Mouse (Mus musculus) kidney, postnatal 0 days (tissue): ENCODE measurements around the gene Gm9944. TPM values are rescaled to one million over a fixed set of nuclear protein-coding genes. Genes with fewer than 3 reads are reported as not detected.

Source experiments
- ATAC-seq: fragments of 200-750 bp; cut with Nextera tagmentation; replicated peaks from 2 replicates; pipeline ENCODE4 v1.8.0; 2017; ENCODE audit warnings: low read depth, moderate number of reproducible peaks, moderate TSS enrichment, moderate library complexity; ENCODE audit not compliant: low FRiP score
- DNase-seq: peaks from one replicate; pipeline ENCODE4 v3.0.0-alpha.2; 2016; ENCODE audit warnings: low spot score
- H3K27ac ChIP-seq: fragments of 300-500 bp; sonication (generic); 2 replicates; pipeline ENCODE4 v1.5.1; 2014; ENCODE audit warnings: mild to moderate bottlenecking
- H3K27me3 ChIP-seq: fragments of 300-500 bp; sonication (generic); 2 replicates; pipeline ENCODE4 v1.6.1; 2014; ENCODE audit warnings: low read length, mixed read lengths; ENCODE audit not compliant: insufficient read depth
- H3K36me3 ChIP-seq: fragments of 300-500 bp; sonication (generic); 2 replicates; pipeline ENCODE4 v1.6.1; 2014; ENCODE audit warnings: low read length, mixed read lengths; ENCODE audit not compliant: insufficient read depth
- H3K4me1 ChIP-seq: fragments of 300-500 bp; sonication (generic); replicated peaks from 2 replicates; pipeline ENCODE4 v1.6.1; 2014; ENCODE audit warnings: antibody characterized with exemption, low read length, mixed read lengths; ENCODE audit not compliant: insufficient read depth
- H3K4me2 ChIP-seq: fragments of 300-500 bp; sonication (generic); 2 replicates; pipeline ENCODE4 v1.6.1; 2014; ENCODE audit warnings: mild to moderate bottlenecking, low read length, moderate library complexity, mixed read lengths
- H3K4me3 ChIP-seq: fragments of 300-500 bp; sonication (generic); replicated peaks from 2 replicates; pipeline ENCODE4 v1.5.1; 2014; ENCODE audit warnings: low read depth, low read length
- H3K9ac ChIP-seq: fragments of 300-500 bp; sonication (generic); 2 replicates; pipeline ENCODE4 v1.6.1; 2014; ENCODE audit warnings: low read depth, low read length
- H3K9me3 ChIP-seq: fragments of 300-500 bp; sonication (generic); replicated peaks from 2 replicates; pipeline ENCODE4 v1.6.1; 2016; ENCODE audit warnings: low read length, inconsistent platforms, mixed read lengths
- CTCF ChIP-seq: IDR thresholded peaks from 2 replicates; pipeline ENCODE4 v1.5.1; 2016; ENCODE audit warnings: antibody characterized with exemption, low read depth, mild to moderate bottlenecking, moderate library complexity
- WGBS: fragments of 180-500 bp; shearing (Covaris S2); extraction: QIAGEN DNeasy Blood & Tissue Kit; methylation state at CpG from one replicate; pipeline ENCODE4 v1.1.7; 2014; 5-methylcytosine and 5-hydroxymethylcytosine counted together
- polyA plus RNA-seq: library from polyadenylated mRNA; unstranded; fragments of >200 nt; fragmentation: Nextera tagmentation; extraction: Ambion mirVana; gene quantifications from 2 replicates; pipeline ENCODE4 v1.2.1, GENCODE M21; 2015

The Gm9944 gene
- polyA plus RNA-seq, 1 experiment from 2014 or later: not detected

DNA sequence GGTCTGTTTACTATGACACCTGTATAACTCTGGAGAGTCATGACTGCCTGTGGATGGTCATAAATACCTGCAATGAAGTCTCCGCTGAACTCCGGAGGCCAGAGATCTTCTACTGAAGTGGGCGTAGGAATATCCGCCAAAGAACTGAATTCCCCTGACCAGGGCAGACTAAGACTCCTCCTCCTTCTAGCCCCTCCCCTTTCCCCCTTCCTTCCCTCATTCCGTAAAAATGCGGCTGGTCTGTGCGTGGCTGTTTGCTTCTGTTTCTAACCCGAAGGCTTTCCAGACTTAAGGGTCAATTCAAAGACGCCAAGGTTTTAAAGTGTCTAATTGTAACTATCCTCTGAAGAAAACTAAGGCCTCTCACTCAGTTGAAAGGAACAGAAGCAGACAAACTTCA is 44.8 kb downstream of the Gm9944 start, which contains the start of gene Pramef12:
TSS of gene Pramef12 (minus strand) at position 175 of the 400 bp plus-strand sequence.
- no peak for ATAC-seq
- no peaks in the 10 kb centered on the region for H3K36me3 ChIP-seq
- no peaks in the 10 kb centered on the region for H3K9me3 ChIP-seq
- H3K4me3 ChIP-seq: no peak within 1 kb of the TSS
- H3K4me2 ChIP-seq: no peak within 1 kb of the TSS
- 75% methylated on average over 9 of the region's 9 CpGs for WGBS
- H3K27ac ChIP-seq: no peak within 1 kb of the TSS
- no peak within 1 kb of the TSS for H3K9ac ChIP-seq
- no peak for TF ChIP-seq CTCF
- H3K27me3 ChIP-seq: no peaks in the 10 kb centered on the region
- DNase-seq: no peak
- no peaks in the 10 kb centered on the region for H3K4me1 ChIP-seq

DNA sequence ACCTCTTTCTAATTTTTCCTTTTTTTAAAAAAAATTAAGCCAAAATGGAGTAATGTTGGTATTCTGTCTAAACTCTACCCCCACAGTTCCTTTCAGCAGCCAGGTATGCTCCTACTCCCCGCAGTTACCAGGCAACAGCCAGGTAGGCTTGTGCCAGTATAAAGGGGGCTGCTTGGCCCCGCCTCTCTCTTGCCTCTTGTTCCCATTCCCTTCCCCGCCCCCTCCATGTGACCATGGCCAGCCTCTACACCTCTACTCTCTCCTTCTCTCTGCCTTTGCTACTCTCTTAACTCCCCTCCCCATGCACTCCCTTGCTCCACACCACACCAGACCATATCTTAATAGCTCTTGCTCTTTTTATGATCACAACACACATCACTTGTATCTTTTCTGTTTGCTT is 46.9 kb downstream of the Gm9944 start:
- Histone ChIP-seq H3K4me1 (no peaks in the 10 kb centered on the region), H3K27me3 (no peaks in the 10 kb centered on the region), H3K27ac (no peak overlapping the region), H3K4me2 (no peak overlapping the region), H3K9ac (no peak overlapping the region), H3K36me3 (no peaks in the 10 kb centered on the region), H3K4me3 (no peak overlapping the region), H3K9me3 (no peaks in the 10 kb centered on the region)
- no peak for DNase-seq
- 70% methylated on average over 3 of the region's 3 CpGs for WGBS
- no peak for ATAC-seq
- TF ChIP-seq CTCF: no peak

DNA sequence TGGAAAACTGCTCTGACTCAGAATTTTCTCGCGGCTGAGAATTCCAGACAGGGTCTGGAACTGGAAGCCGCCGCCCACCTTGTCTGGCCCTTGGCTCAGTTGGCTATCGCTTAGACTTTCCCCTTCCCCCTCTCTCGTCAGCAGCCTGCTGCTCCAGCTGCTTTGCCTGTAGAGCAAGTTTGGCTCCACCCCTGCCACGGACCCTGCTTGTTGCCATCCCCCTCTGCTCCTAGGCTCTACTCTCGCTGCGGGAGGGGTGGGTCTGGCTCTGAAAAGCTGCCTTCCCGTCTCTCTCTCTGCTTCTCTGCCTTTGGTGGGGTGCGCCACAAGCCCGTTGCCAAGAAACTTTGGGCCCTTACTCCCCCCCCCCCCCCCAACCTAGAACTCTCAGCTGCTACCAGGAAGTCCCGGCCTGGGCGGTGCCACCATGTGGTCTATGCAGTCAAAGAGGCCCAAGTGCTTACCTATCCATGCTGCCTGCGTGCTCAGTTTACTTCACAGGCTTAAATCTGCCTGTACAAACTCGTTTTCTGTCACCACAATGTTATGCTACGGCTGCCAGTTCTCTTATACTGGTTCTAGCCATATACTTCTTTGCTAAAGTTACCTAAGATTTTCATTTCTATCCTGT is 48.5 kb downstream of the Gm9944 start:
- no peak overlapping the region for H3K27ac ChIP-seq
- ATAC-seq: peak; percentile 90
- no peaks in the 10 kb centered on the region for H3K4me1 ChIP-seq
- peak overlapping the region; percentile 37; the same call in 1 of the 2 replicates for H3K9ac ChIP-seq
- peak overlapping the region; percentile 21; the same call in 1 of the 2 replicates for H3K4me3 ChIP-seq
- H3K4me2 ChIP-seq: peak overlapping the region; percentile 56
- H3K36me3 ChIP-seq: no peaks in the 10 kb centered on the region
- H3K27me3 ChIP-seq: no peaks in the 10 kb centered on the region
- no peaks in the 10 kb centered on the region for H3K9me3 ChIP-seq
- TF ChIP-seq CTCF: no peak
- WGBS: 3% methylated on average over 16 of the region's 17 CpGs
- peak; percentile 79 for DNase-seq

Other genes starting within 250 kb of the Gm9944 start
- not detected in 2 replicates for gene C87977, start 240.0 kb downstream of the Gm9944 start, polyA plus RNA-seq
- gene Pramel5, start 172.8 kb downstream of the Gm9944 start, polyA plus RNA-seq: not detected in 2 replicates
- gene Gm13128, start 123.1 kb downstream of the Gm9944 start, polyA plus RNA-seq: not detected in 2 replicates
- gene Gm13119, start 95.4 kb downstream of the Gm9944 start, polyA plus RNA-seq: not detected in 2 replicates
- gene Pramef20, start 75.4 kb downstream of the Gm9944 start, polyA plus RNA-seq: not detected in 2 replicates
- 0.37 and 0.39 TPM in 2 replicates for gene Pramef12, start 44.9 kb downstream of the Gm9944 start, polyA plus RNA-seq
- gene 1700012P22Rik, start 14.5 kb downstream of the Gm9944 start, polyA plus RNA-seq: not detected in 2 replicates
- not detected in 2 replicates for gene Aadacl3, start 10.4 kb upstream of the Gm9944 start, polyA plus RNA-seq
- gene 9430007A20Rik, start 66.5 kb upstream of the Gm9944 start, polyA plus RNA-seq: not detected in 2 replicates
- not detected in 2 replicates for gene Gm13124, start 111.8 kb upstream of the Gm9944 start, polyA plus RNA-seq
- gene Aadacl4, start 160.4 kb upstream of the Gm9944 start, polyA plus RNA-seq: not detected in 2 replicates
- not detected in 2 replicates for gene Gm436, start 233.1 kb upstream of the Gm9944 start, polyA plus RNA-seq